Mouse (Mus musculus) small intestine, adult 2 months (tissue): Measurements from ENCODE around the gene Rpp40.

Source experiments
- CTCF ChIP-seq: fragments of 200-500 bp; IDR thresholded peaks from 2 replicates; pipeline ENCODE4 v1.5.1; 2012; ENCODE audit warnings: low read depth, mild to moderate bottlenecking, control low read depth, inconsistent platforms, low read length, moderate library complexity, mixed read lengths; ENCODE audit not compliant: insufficient replicate concordance, insufficient read length; ENCODE audit errors: extremely low read depth
- POLR2A ChIP-seq: fragments of 200-500 bp; IDR thresholded peaks from 2 replicates; pipeline ENCODE4 v1.6.1; 2012; ENCODE audit warnings: low read depth, mild to moderate bottlenecking, control low read depth, inconsistent platforms, low read length, moderate library complexity

GRCm38 (mm10) chr13:35875396-35875795 is 30.8 kb downstream of the Rpp40 start:
- no peak for TF ChIP-seq CTCF
- no peak for TF ChIP-seq POLR2A
